Mouse (Mus musculus) urinary bladder, postnatal 0 days (tissue): ENCODE results near the gene Neurog1. TPM values are rescaled to one million over a fixed set of nuclear protein-coding genes. Genes with fewer than 3 reads are reported as not detected.

Experiments used
- polyA plus RNA-seq: library from polyadenylated mRNA; unstranded; fragments of >200 nt; fragmentation: Nextera tagmentation; extraction: Ambion mirVana; gene quantifications from 2 replicates; pipeline ENCODE4 v1.2.1, GENCODE M21; 2015

The Neurog1 gene
- polyA plus RNA-seq = not detected in 2 replicates

GRCm38 (mm10) chr13:56251924-56252619 is at the start of gene Neurog1:
Neurog1 (minus strand) TSS chr13:56252163.

GRCm38 (mm10) chr13:56295943-56296658 is 44.1 kb upstream of the Neurog1 start, which contains the start of gene Cxcl14:
Cxcl14 (minus strand) TSS chr13:56296551.

Other genes starting within 250 kb of the Neurog1 start
- gene H2afy, start 115.8 kb downstream of the Neurog1 start, polyA plus RNA-seq = 105 and 116 TPM in 2 replicates
- gene Tifab, start 73.3 kb downstream of the Neurog1 start, polyA plus RNA-seq = 1.4 and 4.5 TPM in 2 replicates
- 69.1 and 74.6 TPM in 2 replicates for gene Cxcl14, start 44.4 kb upstream of the Neurog1 start, polyA plus RNA-seq
- 0.13 TPM in 1 of 2 replicates, not detected in the other for gene Gm3045, start 174.4 kb upstream of the Neurog1 start, polyA plus RNA-seq
- gene Slc25a48, start 186.2 kb upstream of the Neurog1 start, polyA plus RNA-seq = 0.54 and 0.62 TPM in 2 replicates
- not detected in 2 replicates for gene Il9, start 230.1 kb upstream of the Neurog1 start, polyA plus RNA-seq